Mouse (Mus musculus) liver, adult 2 months (tissue): ENCODE measurements at regions not wholly inside any gene's neighbourhood (a gene's known extent, or its start where the extent isn't known, plus 50 kb on each side); places are given as distances from the start of the nearest gene placed in this dataset.

Source experiments
- DNase-seq: peaks from one replicate; pipeline ENCODE4 v3.0.0-alpha.2; 2011; ENCODE audit warnings: low read depth, low spot score; ENCODE audit errors: extremely low read depth
- H3K27ac ChIP-seq: fragments of 200-500 bp; replicated peaks from 2 replicates; pipeline ENCODE4 v1.5.1; 2012; ENCODE audit warnings: low read depth, mild to moderate bottlenecking, control low read depth, inconsistent platforms, low read length; ENCODE audit not compliant: insufficient read depth
- H3K27me3 ChIP-seq: fragments of 200-500 bp; 2 replicates; pipeline ENCODE4 v1.6.1; 2012; ENCODE audit warnings: mild to moderate bottlenecking, moderate library complexity, low read length, inconsistent platforms; ENCODE audit not compliant: control insufficient read depth, insufficient read depth
- H3K36me3 ChIP-seq: fragments of 200-500 bp; 2 replicates; pipeline ENCODE4 v1.6.1; 2012; ENCODE audit warnings: low read length, inconsistent platforms; ENCODE audit not compliant: control insufficient read depth, insufficient read depth
- H3K4me1 ChIP-seq: fragments of 200-500 bp; 2 replicates; pipeline ENCODE4 v1.6.1; 2011; ENCODE audit warnings: low read length; ENCODE audit not compliant: control insufficient read depth, insufficient read depth
- H3K4me3 ChIP-seq: fragments of 200-500 bp; 2 replicates; pipeline ENCODE4 v1.5.1; 2011; ENCODE audit warnings: low read depth, mild to moderate bottlenecking, control low read depth, low read length, moderate library complexity; ENCODE audit not compliant: insufficient read depth
- H3K79me2 ChIP-seq: fragments of 200-500 bp; 2 replicates; pipeline ENCODE4 v1.6.1; 2012; ENCODE audit warnings: inconsistent platforms, mild to moderate bottlenecking, low read length, moderate library complexity; ENCODE audit not compliant: control insufficient read depth, insufficient read depth
- H3K9ac ChIP-seq: fragments of 200-500 bp; 2 replicates; pipeline ENCODE4 v1.6.1; 2012; ENCODE audit warnings: low read depth, mild to moderate bottlenecking, control low read depth, inconsistent platforms, low read length
- CTCF ChIP-seq: fragments of 200-500 bp; IDR thresholded peaks from 2 replicates; pipeline ENCODE4 v1.5.1; 2011; ENCODE audit warnings: low read depth, low read length, control low read depth
- POLR2A ChIP-seq: fragments of 200-500 bp; IDR thresholded peaks from 2 replicates; pipeline ENCODE4 v1.6.1; 2011; ENCODE audit warnings: low read length, control low read depth; ENCODE audit not compliant: insufficient read depth; ENCODE audit errors: extremely low read depth
- WGBS: fragments of 180-500 bp; shearing (Covaris S2); methylation state at CpG from one replicate; pipeline ENCODE4 v1.1.7; 2018; 5-methylcytosine and 5-hydroxymethylcytosine counted together

DNA sequence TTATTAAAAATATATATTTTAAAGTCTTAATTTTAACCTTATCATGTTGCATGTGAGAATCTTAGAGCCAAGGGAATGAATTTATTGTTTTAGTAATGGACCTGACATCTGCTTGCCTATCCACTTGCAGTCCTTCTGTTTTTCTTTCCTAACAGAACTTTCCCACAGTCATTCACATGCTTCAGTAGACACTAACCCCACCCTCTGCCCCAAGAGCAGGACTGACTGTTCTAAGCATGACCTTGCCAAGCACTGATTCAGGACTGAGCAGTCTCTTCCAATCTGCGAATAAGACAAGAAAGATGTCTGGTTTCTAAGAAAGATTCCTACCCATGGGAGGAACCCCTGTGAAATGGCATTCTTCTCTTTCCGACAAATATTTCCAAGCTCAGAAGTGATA lies 117.9 kb upstream of the Tll1 start:
- no peak for DNase-seq
- no peaks in the 10 kb centered on the region for H3K36me3 ChIP-seq
- H3K9ac ChIP-seq, result no peak overlapping the region
- 83% methylated on average over 2 of the region's 2 CpGs for WGBS
- no peak overlapping the region for H3K27ac ChIP-seq
- H3K4me3 ChIP-seq, result no peak overlapping the region
- no peaks in the 10 kb centered on the region for H3K27me3 ChIP-seq
- no peak for TF ChIP-seq POLR2A
- TF ChIP-seq CTCF, result no peak
- no peaks in the 10 kb centered on the region for H3K79me2 ChIP-seq
- H3K4me1 ChIP-seq, result no peaks in the 10 kb centered on the region

DNA sequence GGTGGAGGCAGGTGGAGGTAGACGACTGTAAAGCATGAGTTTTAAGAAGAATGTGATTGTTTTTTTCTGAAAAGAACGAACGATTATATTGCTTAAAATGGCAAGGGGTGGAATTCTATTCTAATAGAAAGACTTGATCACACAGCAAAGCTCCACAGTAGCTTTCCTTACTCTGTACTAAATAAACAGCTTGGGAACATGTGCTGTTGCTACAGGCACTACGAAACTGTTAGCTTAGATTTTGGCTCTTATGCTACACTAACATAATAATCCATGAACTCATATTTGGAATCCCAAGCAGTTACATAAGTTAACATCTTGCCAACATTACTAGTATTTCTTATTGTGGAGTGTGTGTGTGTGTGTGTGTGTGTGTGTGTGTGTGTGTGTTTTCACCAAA lies 114.3 kb upstream of the Tll1 start:
- WGBS, result 77% methylated on average over 4 of the region's 4 CpGs
- H3K79me2 ChIP-seq, result no peaks in the 10 kb centered on the region
- H3K9ac ChIP-seq, result no peak overlapping the region
- no peaks in the 10 kb centered on the region for H3K4me1 ChIP-seq
- no peaks in the 10 kb centered on the region for H3K36me3 ChIP-seq
- no peaks in the 10 kb centered on the region for H3K27me3 ChIP-seq
- H3K4me3 ChIP-seq, result no peak overlapping the region
- H3K27ac ChIP-seq, result no peak overlapping the region
- no peak for DNase-seq
- TF ChIP-seq POLR2A (no peak), CTCF (no peak)

DNA sequence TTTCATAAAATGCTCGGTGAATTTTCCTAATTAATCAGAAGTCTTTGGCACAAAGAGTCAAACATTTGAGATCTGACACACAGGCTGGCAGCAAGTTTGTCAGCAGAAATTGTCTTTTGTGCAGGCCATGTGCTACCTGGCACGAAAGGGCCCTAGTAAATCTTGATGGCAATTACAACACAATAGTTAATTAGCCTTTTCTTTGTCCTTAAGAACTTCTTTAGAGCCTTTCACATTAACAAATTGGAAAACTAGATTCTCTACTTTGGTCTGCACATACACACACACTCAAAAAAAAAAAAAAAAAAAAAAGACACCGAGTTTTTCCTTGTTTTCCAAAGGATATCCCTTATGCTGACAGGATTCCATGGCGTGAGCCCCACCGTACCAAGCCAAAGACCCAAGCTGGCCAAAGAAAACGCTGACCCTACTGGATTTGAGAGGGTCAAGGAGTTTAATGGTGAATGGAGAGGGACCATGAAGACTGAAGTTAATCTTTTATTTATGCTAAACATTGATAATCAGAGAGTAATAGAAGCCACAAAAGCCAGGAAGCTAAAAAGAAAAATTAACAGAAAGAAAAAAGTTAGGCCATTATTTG lies 113.2 kb upstream of the Tll1 start:
- H3K27ac ChIP-seq, result no peak overlapping the region
- WGBS, result 64% methylated on average over 6 of the region's 6 CpGs

DNA sequence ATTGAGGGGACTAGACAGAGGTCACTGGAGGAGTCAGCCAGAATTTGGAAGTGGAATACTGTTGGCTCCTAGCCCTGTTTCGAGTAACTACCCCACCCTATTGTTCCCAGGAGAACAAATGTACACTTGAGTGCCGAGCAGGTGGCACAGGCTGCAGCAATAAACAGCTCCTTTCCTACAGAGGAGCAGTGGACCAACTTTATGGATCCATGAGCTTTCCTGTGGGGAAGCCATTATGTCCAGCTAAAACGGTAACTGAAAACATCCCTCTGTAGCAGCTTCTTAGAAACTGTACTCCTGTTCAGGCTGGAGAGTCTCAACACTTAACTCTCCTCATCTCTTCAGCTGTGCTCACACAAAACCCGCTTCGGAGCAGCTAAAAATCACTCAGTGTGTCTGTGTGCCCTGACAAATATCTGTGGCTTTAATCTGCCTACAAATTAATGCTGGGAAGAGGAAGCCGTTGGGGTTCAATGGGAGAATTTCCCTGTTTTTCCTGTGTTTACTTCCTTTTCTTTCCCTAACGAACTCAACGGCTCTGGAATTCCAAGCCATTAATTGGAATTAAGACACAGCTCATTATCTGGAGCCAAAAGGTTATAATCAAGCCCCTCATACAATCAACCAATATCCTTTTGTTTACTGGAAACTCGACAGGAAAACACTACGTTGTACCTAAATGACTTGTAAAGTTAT lies 112.6 kb upstream of the Tll1 start:
- Histone ChIP-seq H3K4me3 (no peak overlapping the region), H3K27me3 (no peaks in the 10 kb centered on the region), H3K36me3 (no peaks in the 10 kb centered on the region), H3K9ac (no peak overlapping the region), H3K27ac (no peak overlapping the region), H3K4me1 (no peaks in the 10 kb centered on the region), H3K79me2 (no peaks in the 10 kb centered on the region)
- TF ChIP-seq CTCF (no peak), POLR2A (no peak)
- 66% methylated on average over 10 of the region's 10 CpGs for WGBS
- DNase-seq, result no peak

More for the DNA sequence above, 113.2 kb upstream of the Tll1 start:
- DNase-seq, result no peak
- H3K79me2 ChIP-seq, result no peaks in the 10 kb centered on the region
- no peak overlapping the region for H3K9ac ChIP-seq
- H3K36me3 ChIP-seq, result no peaks in the 10 kb centered on the region
- H3K4me1 ChIP-seq, result no peaks in the 10 kb centered on the region
- TF ChIP-seq POLR2A (no peak), CTCF (no peak)
- H3K27me3 ChIP-seq, result no peaks in the 10 kb centered on the region
- no peak overlapping the region for H3K4me3 ChIP-seq

DNA sequence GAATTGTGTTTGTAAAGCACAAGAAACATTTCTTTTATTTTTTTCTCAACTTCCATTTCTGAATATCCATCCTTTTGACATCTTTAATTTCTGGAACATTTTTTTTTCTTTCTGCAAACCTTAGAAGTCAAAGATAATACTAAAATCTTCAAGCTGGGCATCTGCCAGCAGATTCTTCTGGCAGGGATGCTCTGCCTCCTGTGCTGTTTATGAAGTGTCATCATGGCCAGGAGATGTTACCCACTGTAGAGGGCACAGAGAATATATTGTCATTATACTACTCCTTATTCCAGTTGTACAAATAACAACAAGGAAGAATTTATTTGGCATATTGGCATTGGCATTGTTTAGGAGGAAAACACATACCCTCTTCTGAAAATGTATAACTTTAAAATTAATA lies 111.7 kb upstream of the Tll1 start:
- Histone ChIP-seq H3K79me2 (no peaks in the 10 kb centered on the region), H3K27ac (no peak overlapping the region), H3K27me3 (no peaks in the 10 kb centered on the region), H3K4me1 (no peaks in the 10 kb centered on the region), H3K9ac (no peak overlapping the region), H3K36me3 (no peaks in the 10 kb centered on the region), H3K4me3 (no peak overlapping the region)
- TF ChIP-seq CTCF, result no peak
- no peak for TF ChIP-seq POLR2A
- no peak for DNase-seq

DNA sequence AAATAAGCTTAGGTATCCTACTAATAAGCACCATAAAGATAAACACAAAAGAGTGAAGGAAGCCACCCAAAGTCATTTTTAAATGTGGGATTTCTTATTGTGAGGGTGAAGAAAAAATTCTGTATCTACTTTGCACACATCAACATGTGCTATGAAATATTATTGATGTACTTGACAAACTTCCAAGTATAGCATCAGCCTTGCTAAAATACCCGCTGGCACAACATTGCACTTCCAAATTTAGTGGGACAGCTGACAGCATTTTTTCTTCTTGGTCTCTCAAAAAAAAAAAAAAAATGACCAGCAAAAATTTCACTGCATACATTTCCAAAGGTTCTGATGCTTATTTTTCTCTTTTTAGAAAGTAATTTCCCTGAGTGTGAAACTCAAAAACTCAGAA lies 101.9 kb upstream of the Tll1 start:
- no peaks in the 10 kb centered on the region for H3K4me1 ChIP-seq
- no peak for TF ChIP-seq CTCF
- no peak for DNase-seq
- 79% methylated on average over 1 of the region's 1 CpGs for WGBS
- H3K36me3 ChIP-seq, result no peaks in the 10 kb centered on the region
- no peaks in the 10 kb centered on the region for H3K27me3 ChIP-seq
- H3K9ac ChIP-seq, result no peak overlapping the region
- H3K4me3 ChIP-seq, result no peak overlapping the region
- H3K27ac ChIP-seq, result no peak overlapping the region
- no peaks in the 10 kb centered on the region for H3K79me2 ChIP-seq
